Mouse (Mus musculus): ENCODE results near the gene Pbx4. TPM values are rescaled to one million over a fixed set of nuclear protein-coding genes. Genes with fewer than 3 reads are reported as not detected.

Pbx4 gene
- polyA plus RNA-seq, 1 experiment from 2014 or later: 2.7 TPM

- Histone ChIP-seq H3K9ac (replicated peaks) (no peak overlapping the region), H3K27me3 (ENCODE audit: insufficient read depth, low read length) (no peaks in the 10 kb centered on the region), H3K9me3 (ENCODE audit: low read length) (no peaks in the 10 kb centered on the region), H3K4me2 (ENCODE audit: low read depth, low read length) (no peak overlapping the region), H3K27ac (ENCODE audit: low read depth) (0 out of 2 replicates have a peak overlapping the region, but pooled peaks have one; percentile 57), H3K36me3 (replicated peaks; ENCODE audit: insufficient read depth, low read length) (peaks cover 65% of the 10 kb centered on the region), H3K4me1 (ENCODE audit: insufficient read depth) (peaks cover 10% of the 10 kb centered on the region), H3K4me3 (ENCODE audit: low read depth, low read length) (no peak overlapping the region)
- 93% methylated on average over 5 of the region's 5 CpGs for WGBS (ENCODE audit: insufficient replicate concordance)
- DNase-seq (no peak), ATAC-seq (no peak)
- TF ChIP-seq CTCF (IDR thresholded peaks at IDR 0.05; ENCODE audit: low read depth): no peak
- no peak for TF ChIP-seq EP300 (IDR thresholded peaks at IDR 0.05; ENCODE audit: low read depth)
These were observed 25.1 kb upstream of the Pbx4 start for GRCm38 (mm10) chr8:69807236-69807635.

GRCm38 (mm10) chr8:69808094-69808863 is 24.0 kb upstream of the Pbx4 start, which contains the start of gene Gmip:
Gmip (plus strand) TSS chr8:69808679.
- DNase-seq (peak; percentile 92), ATAC-seq (peak; percentile 84)
- Histone ChIP-seq H3K27me3 (ENCODE audit: insufficient read depth, low read length) (no peaks in the 10 kb centered on the region), H3K9me3 (ENCODE audit: low read length) (no peaks in the 10 kb centered on the region), H3K9ac (replicated peaks) (peak within 1 kb of the TSS; percentile 80), H3K27ac (ENCODE audit: low read depth) (peak within 1 kb of the TSS; percentile 57), H3K4me2 (ENCODE audit: low read depth, low read length) (peak within 1 kb of the TSS; percentile 86), H3K4me3 (ENCODE audit: low read depth, low read length) (peak within 1 kb of the TSS; percentile 63), H3K4me1 (ENCODE audit: insufficient read depth) (peaks cover 10% of the 10 kb centered on the region), H3K36me3 (replicated peaks; ENCODE audit: insufficient read depth, low read length) (peaks cover 56% of the 10 kb centered on the region)
- 6% methylated on average over 28 of the region's 28 CpGs for WGBS (ENCODE audit: insufficient replicate concordance)
- 0 out of 2 replicates have a peak, but pooled peaks have one; percentile 17 for TF ChIP-seq CTCF (IDR thresholded peaks at IDR 0.05; ENCODE audit: low read depth)
- TF ChIP-seq EP300 (IDR thresholded peaks at IDR 0.05; ENCODE audit: low read depth): no peak

- H3K4me2 ChIP-seq (ENCODE audit: low read depth, low read length): peak overlapping the region; percentile 86
- H3K4me3 ChIP-seq (ENCODE audit: low read depth, low read length): peak overlapping the region; percentile 63
- TF ChIP-seq EP300 (IDR thresholded peaks at IDR 0.05; ENCODE audit: low read depth) (no peak), CTCF (IDR thresholded peaks at IDR 0.05; ENCODE audit: low read depth) (no peak)
- peak; percentile 60 for DNase-seq
- ATAC-seq: peak; percentile 65
- peak overlapping the region; percentile 80 for H3K9ac ChIP-seq (replicated peaks)
- WGBS (ENCODE audit: insufficient replicate concordance): under 1% methylated on average over 23 of the region's 23 CpGs
- H3K9me3 ChIP-seq (ENCODE audit: low read length): no peaks in the 10 kb centered on the region
- peaks cover 10% of the 10 kb centered on the region for H3K4me1 ChIP-seq (ENCODE audit: insufficient read depth)
- peaks cover 55% of the 10 kb centered on the region for H3K36me3 ChIP-seq (replicated peaks; ENCODE audit: insufficient read depth, low read length)
- H3K27ac ChIP-seq (ENCODE audit: low read depth): peak overlapping the region; percentile 44
- H3K27me3 ChIP-seq (ENCODE audit: insufficient read depth, low read length): no peaks in the 10 kb centered on the region
These were observed 23.4 kb upstream of the Pbx4 start for GRCm38 (mm10) chr8:69808864-69809403.

GRCm38 (mm10) chr8:69809820-69810219 is 22.5 kb upstream of the Pbx4 start:
- Histone ChIP-seq H3K4me3 (ENCODE audit: low read depth, low read length) (peak overlapping the region; percentile 63; the same call in 1 of the 2 replicates), H3K4me2 (ENCODE audit: low read depth, low read length) (peak overlapping the region; percentile 86; the same call in 1 of the 2 replicates)

GRCm38 (mm10) chr8:69814881-69815280 is 17.4 kb upstream of the Pbx4 start:
- no peak overlapping the region for H3K4me2 ChIP-seq (ENCODE audit: low read depth, low read length)
- H3K27ac ChIP-seq (ENCODE audit: low read depth): no peak overlapping the region
- H3K4me3 ChIP-seq (ENCODE audit: low read depth, low read length): no peak overlapping the region
- no peak for ATAC-seq
- no peaks in the 10 kb centered on the region for H3K4me1 ChIP-seq (ENCODE audit: insufficient read depth)
- H3K9me3 ChIP-seq (ENCODE audit: low read length): no peaks in the 10 kb centered on the region
- DNase-seq: no peak
- TF ChIP-seq EP300 (IDR thresholded peaks at IDR 0.05; ENCODE audit: low read depth) (no peak), CTCF (IDR thresholded peaks at IDR 0.05; ENCODE audit: low read depth) (no peak)
- peaks cover 38% of the 10 kb centered on the region for H3K36me3 ChIP-seq (replicated peaks; ENCODE audit: insufficient read depth, low read length)
- no peaks in the 10 kb centered on the region for H3K27me3 ChIP-seq (ENCODE audit: insufficient read depth, low read length)
- 79% methylated on average over 2 of the region's 2 CpGs for WGBS (ENCODE audit: insufficient replicate concordance)
- H3K9ac ChIP-seq (replicated peaks): no peak overlapping the region

More at GRCm38 (mm10) chr8:69809820-69810219, 22.5 kb upstream of the Pbx4 start:
- DNase-seq: no peak
- 43% methylated on average over 3 of the region's 3 CpGs for WGBS (ENCODE audit: insufficient replicate concordance)
- H3K36me3 ChIP-seq (replicated peaks; ENCODE audit: insufficient read depth, low read length): peaks cover 58% of the 10 kb centered on the region
- no peak overlapping the region for H3K9ac ChIP-seq (replicated peaks)
- no peaks in the 10 kb centered on the region for H3K27me3 ChIP-seq (ENCODE audit: insufficient read depth, low read length)
- no peaks in the 10 kb centered on the region for H3K9me3 ChIP-seq (ENCODE audit: low read length)
- no peak overlapping the region for H3K27ac ChIP-seq (ENCODE audit: low read depth)
- ATAC-seq: no peak
- TF ChIP-seq CTCF (IDR thresholded peaks at IDR 0.05; ENCODE audit: low read depth) (no peak), EP300 (IDR thresholded peaks at IDR 0.05; ENCODE audit: low read depth) (no peak)
- H3K4me1 ChIP-seq (ENCODE audit: insufficient read depth): peaks cover 10% of the 10 kb centered on the region

GRCm38 (mm10) chr8:69815396-69815795 is 16.9 kb upstream of the Pbx4 start:
- Histone ChIP-seq H3K27ac (ENCODE audit: low read depth) (no peak overlapping the region), H3K9me3 (ENCODE audit: low read length) (no peaks in the 10 kb centered on the region), H3K27me3 (ENCODE audit: insufficient read depth, low read length) (no peaks in the 10 kb centered on the region), H3K9ac (replicated peaks) (no peak overlapping the region), H3K36me3 (replicated peaks; ENCODE audit: insufficient read depth, low read length) (peaks cover 35% of the 10 kb centered on the region), H3K4me2 (ENCODE audit: low read depth, low read length) (no peak overlapping the region), H3K4me3 (ENCODE audit: low read depth, low read length) (no peak overlapping the region), H3K4me1 (ENCODE audit: insufficient read depth) (no peaks in the 10 kb centered on the region)
- DNase-seq (no peak), ATAC-seq (no peak)
- TF ChIP-seq EP300 (IDR thresholded peaks at IDR 0.05; ENCODE audit: low read depth) (no peak), CTCF (IDR thresholded peaks at IDR 0.05; ENCODE audit: low read depth) (no peak)
- 86% methylated on average over 4 of the region's 4 CpGs for WGBS (ENCODE audit: insufficient replicate concordance)
